Mouse (Mus musculus) intestine, embryonic 15.5 days (tissue): Measurements from ENCODE around the gene Slc45a3. TPM values are rescaled to one million over a fixed set of nuclear protein-coding genes. Genes with fewer than 3 reads are reported as not detected.

Source experiments
- ATAC-seq: fragments of 200-750 bp; cut with Nextera tagmentation; 2 replicates; pipeline ENCODE4 v1.8.0; 2017; ENCODE audit warnings: moderate TSS enrichment, moderate library complexity
- H3K27ac ChIP-seq: fragments of 300-500 bp; sonication (generic); 2 replicates; pipeline ENCODE4 v1.5.1; 2015; ENCODE audit warnings: mild to moderate bottlenecking, inconsistent platforms
- H3K27me3 ChIP-seq: fragments of 300-500 bp; sonication (generic); replicated peaks from 2 replicates; pipeline ENCODE4 v1.6.1; 2015; ENCODE audit warnings: inconsistent platforms
- H3K36me3 ChIP-seq: fragments of 300-500 bp; sonication (generic); 2 replicates; pipeline ENCODE4 v1.6.1; 2015; ENCODE audit warnings: inconsistent platforms
- H3K4me1 ChIP-seq: fragments of 300-500 bp; sonication (generic); replicated peaks from 2 replicates; pipeline ENCODE4 v1.6.1; 2015; ENCODE audit warnings: inconsistent platforms
- H3K4me2 ChIP-seq: fragments of 300-500 bp; sonication (generic); replicated peaks from 2 replicates; pipeline ENCODE4 v1.6.1; 2015; ENCODE audit warnings: mild to moderate bottlenecking, inconsistent platforms
- H3K4me3 ChIP-seq: fragments of 300-500 bp; sonication (generic); replicated peaks from 2 replicates; pipeline ENCODE4 v1.5.1; 2015; ENCODE audit warnings: inconsistent platforms
- H3K9ac ChIP-seq: fragments of 300-500 bp; sonication (generic); 2 replicates; pipeline ENCODE4 v1.6.1; 2015; ENCODE audit warnings: inconsistent platforms
- H3K9me3 ChIP-seq: fragments of 300-500 bp; sonication (generic); 2 replicates; pipeline ENCODE4 v1.6.1; 2016; ENCODE audit warnings: inconsistent platforms
- WGBS: fragments of 180-500 bp; shearing (Covaris S2); methylation state at CpG from one replicate; pipeline ENCODE4 v1.1.7; 2015; 5-methylcytosine and 5-hydroxymethylcytosine counted together
- polyA plus RNA-seq: library from polyadenylated mRNA; unstranded; fragments of >200 nt; fragmentation: Nextera tagmentation; extraction: Ambion mirVana; gene quantifications from 2 replicates; pipeline ENCODE4 v1.2.1, GENCODE M21; 2015

The Slc45a3 gene
- polyA plus RNA-seq, 1 experiment from 2014 or later, result 2.8 TPM

GRCm38 (mm10) chr1:131946462-131947215 is 16.1 kb upstream of the Slc45a3 start:
- Histone ChIP-seq H3K36me3 (no peaks in the 10 kb centered on the region), H3K9ac (no peak overlapping the region), H3K27me3 (no peaks in the 10 kb centered on the region), H3K4me3 (no peak overlapping the region), H3K27ac (peak overlapping the region; percentile 22; the same call in 1 of the 2 replicates), H3K9me3 (no peaks in the 10 kb centered on the region), H3K4me1 (no peaks in the 10 kb centered on the region), H3K4me2 (no peak overlapping the region)
- 80% methylated on average over 11 of the region's 11 CpGs for WGBS
- no peak for ATAC-seq

DNA sequence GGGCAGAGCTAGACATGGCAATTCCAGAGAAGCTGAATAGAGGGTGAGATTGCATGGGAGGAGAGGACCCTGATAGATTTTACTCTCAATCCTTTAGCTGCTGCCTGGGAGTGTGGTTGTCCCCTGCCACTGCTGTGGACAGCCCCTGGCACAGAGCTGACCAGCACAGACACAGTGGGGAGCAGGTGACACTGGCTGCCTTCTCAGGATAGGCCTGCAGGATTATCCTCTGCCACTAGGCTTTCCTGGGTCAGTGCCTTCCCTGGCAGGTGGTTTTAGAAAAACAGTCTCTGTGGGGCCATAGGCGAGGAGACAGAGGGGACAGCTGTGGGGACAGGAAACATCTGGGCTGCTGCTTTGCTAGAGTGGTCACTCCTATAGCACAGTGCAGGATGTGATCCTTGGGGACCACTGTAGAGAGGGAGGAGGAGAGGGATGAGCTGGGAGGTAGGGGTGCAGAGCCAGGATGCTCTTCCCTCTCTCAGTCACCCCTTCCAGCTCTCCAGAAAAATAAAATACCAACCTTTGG is 14.7 kb upstream of the Slc45a3 start:
- ATAC-seq, result no peak
- H3K9me3 ChIP-seq, result no peaks in the 10 kb centered on the region
- no peak overlapping the region for H3K4me2 ChIP-seq
- WGBS, result 47% methylated on average over 1 of the region's 1 CpGs
- H3K4me1 ChIP-seq, result no peaks in the 10 kb centered on the region
- H3K27ac ChIP-seq, result no peak overlapping the region
- no peaks in the 10 kb centered on the region for H3K27me3 ChIP-seq
- H3K9ac ChIP-seq, result no peak overlapping the region
- no peaks in the 10 kb centered on the region for H3K36me3 ChIP-seq
- no peak overlapping the region for H3K4me3 ChIP-seq

- no peak for ATAC-seq
- Histone ChIP-seq H3K27ac (no peak overlapping the region), H3K27me3 (peaks cover 2% of the 10 kb centered on the region; the same call in 1 of the 2 replicates), H3K9ac (no peak overlapping the region), H3K36me3 (no peaks in the 10 kb centered on the region), H3K9me3 (no peaks in the 10 kb centered on the region), H3K4me1 (no peaks in the 10 kb centered on the region), H3K4me2 (no peak overlapping the region), H3K4me3 (no peak overlapping the region)
- WGBS, result 82% methylated on average over 12 of the region's 12 CpGs
These were observed 8.4 kb upstream of the Slc45a3 start for GRCm38 (mm10) chr1:131954242-131954865.

- no peak overlapping the region for H3K4me2 ChIP-seq
- no peak overlapping the region for H3K4me3 ChIP-seq
- no peaks in the 10 kb centered on the region for H3K9me3 ChIP-seq
- H3K9ac ChIP-seq, result no peak overlapping the region
- H3K27me3 ChIP-seq, result peaks cover 4% of the 10 kb centered on the region
- WGBS, result 18% methylated on average over 3 of the region's 3 CpGs
- peak; percentile 66 for ATAC-seq
- no peaks in the 10 kb centered on the region for H3K4me1 ChIP-seq
- H3K36me3 ChIP-seq, result no peaks in the 10 kb centered on the region
- H3K27ac ChIP-seq, result no peak overlapping the region
These were observed 7.5 kb upstream of the Slc45a3 start for GRCm38 (mm10) chr1:131955131-131955757.

DNA sequence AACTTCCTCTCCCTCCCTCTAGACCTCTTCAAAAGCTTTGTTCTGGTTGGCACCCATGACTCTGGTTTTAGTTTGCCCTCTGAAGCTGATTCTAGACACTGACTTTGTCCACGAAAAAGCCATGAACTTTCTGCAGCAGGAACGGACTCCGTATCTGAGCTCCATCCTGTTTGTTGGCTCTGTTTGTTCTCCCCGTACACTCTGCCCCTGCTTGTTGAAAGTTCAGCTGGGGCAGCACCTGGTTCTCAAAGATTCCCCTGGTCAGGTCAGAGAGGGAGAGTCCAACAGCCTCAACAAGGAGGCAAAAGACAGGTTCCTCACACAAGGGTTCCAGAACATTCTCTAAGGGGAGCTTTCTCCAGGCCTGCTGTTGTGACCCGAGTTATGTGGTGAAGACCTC is 5.4 kb upstream of the Slc45a3 start:
- H3K27me3 ChIP-seq, result peaks cover 15% of the 10 kb centered on the region
- no peaks in the 10 kb centered on the region for H3K36me3 ChIP-seq
- H3K4me3 ChIP-seq, result no peak overlapping the region
- WGBS, result 61% methylated on average over 5 of the region's 5 CpGs
- H3K4me1 ChIP-seq, result 0 out of 2 replicates have a peak, but pooled peaks cover 3% of the 10 kb centered on the region
- H3K27ac ChIP-seq, result no peak overlapping the region
- ATAC-seq, result no peak
- no peak overlapping the region for H3K4me2 ChIP-seq
- no peak overlapping the region for H3K9ac ChIP-seq
- no peaks in the 10 kb centered on the region for H3K9me3 ChIP-seq

GRCm38 (mm10) chr1:131961004-131961403 is 1.8 kb upstream of the Slc45a3 start:
- Histone ChIP-seq H3K27ac (no peak overlapping the region), H3K4me1 (peaks cover 14% of the 10 kb centered on the region), H3K27me3 (peaks cover 36% of the 10 kb centered on the region), H3K36me3 (no peaks in the 10 kb centered on the region), H3K4me3 (no peak overlapping the region), H3K9me3 (no peaks in the 10 kb centered on the region), H3K9ac (no peak overlapping the region), H3K4me2 (no peak overlapping the region)
- ATAC-seq, result no peak
- WGBS, result 64% methylated on average over 2 of the region's 2 CpGs

DNA sequence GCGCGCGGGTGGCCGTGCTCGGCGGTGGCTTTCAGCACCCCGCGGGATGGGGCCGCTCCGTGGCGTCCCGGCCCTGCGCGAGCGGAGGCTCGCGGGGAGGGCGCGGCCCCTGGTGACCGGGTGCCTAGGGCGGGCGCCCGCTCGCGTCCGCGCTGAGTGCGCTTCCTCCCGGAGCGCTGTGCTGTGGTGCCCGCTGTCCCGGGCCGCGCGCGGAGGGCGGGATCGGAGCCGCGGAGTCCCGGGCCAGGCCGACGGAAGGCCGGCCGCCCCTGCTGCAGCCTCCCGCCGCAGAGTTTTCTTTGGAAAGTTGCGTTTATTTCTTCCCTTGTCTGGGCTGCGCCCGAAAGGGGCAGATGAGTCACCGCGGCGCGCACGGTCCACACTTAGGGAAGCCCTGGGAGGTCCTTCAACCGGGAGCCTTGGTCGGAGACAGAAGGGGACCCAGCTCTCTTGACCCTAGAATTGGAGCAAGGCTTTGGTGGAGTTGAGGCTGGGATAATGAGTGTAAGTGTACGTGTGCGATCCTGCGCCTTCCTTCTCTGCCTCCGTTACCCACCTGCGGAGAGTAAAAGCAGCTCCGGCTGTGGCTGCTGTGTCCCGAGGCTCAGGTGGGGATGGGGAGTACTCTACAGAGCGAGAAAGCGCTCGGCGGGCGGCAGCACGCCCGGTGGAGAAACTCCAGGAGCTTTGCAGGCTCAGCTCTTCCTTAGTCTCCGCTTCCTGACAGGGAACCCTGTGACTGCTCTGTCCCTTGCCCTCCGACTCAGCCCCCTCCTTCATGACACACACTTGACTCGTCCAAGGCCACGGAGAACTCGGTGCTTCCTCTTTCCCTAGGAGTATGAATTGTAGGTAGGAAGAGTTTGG is 551 bp downstream of the Slc45a3 start:
- no peak overlapping the region for H3K27ac ChIP-seq
- H3K9ac ChIP-seq, result peak overlapping the region; percentile 54
- peaks cover 14% of the 10 kb centered on the region for H3K4me1 ChIP-seq
- peak; percentile 83 for ATAC-seq
- H3K4me3 ChIP-seq, result peak overlapping the region; percentile 76
- under 1% methylated on average over 70 of the region's 76 CpGs for WGBS
- peaks cover 34% of the 10 kb centered on the region for H3K27me3 ChIP-seq
- no peaks in the 10 kb centered on the region for H3K9me3 ChIP-seq
- no peaks in the 10 kb centered on the region for H3K36me3 ChIP-seq
- H3K4me2 ChIP-seq, result peak overlapping the region; percentile 100

DNA sequence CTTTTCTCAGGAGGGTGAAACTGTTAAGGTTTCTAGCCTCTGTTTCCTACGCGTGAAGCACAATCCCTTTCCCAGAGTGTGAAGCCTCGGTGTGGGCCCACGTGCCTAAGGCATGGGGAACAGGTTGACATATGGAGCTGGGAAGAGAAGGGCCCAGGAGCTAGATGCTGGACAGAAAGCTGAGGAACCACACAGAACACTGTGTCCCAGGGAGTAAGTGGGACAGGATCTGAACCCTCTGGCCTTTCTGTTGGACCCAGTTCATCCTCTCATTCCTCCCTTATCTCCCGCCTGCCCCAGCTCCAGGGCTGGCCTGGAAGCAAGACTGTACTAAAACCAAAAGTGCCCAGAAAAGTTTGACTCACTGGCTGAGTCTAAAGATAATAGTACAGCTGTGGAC is 1.3 kb downstream of the Slc45a3 start:
- H3K4me1 ChIP-seq, result peaks cover 14% of the 10 kb centered on the region
- no peak overlapping the region for H3K9ac ChIP-seq
- no peaks in the 10 kb centered on the region for H3K9me3 ChIP-seq
- no peak for ATAC-seq
- WGBS, result 55% methylated on average over 5 of the region's 5 CpGs
- no peak overlapping the region for H3K4me3 ChIP-seq
- H3K27me3 ChIP-seq, result peaks cover 34% of the 10 kb centered on the region
- H3K27ac ChIP-seq, result no peak overlapping the region
- H3K4me2 ChIP-seq, result peak overlapping the region; percentile 100
- no peaks in the 10 kb centered on the region for H3K36me3 ChIP-seq

- no peak overlapping the region for H3K9ac ChIP-seq
- no peak overlapping the region for H3K27ac ChIP-seq
- H3K27me3 ChIP-seq, result peaks cover 34% of the 10 kb centered on the region
- no peak overlapping the region for H3K4me3 ChIP-seq
- no peak overlapping the region for H3K4me2 ChIP-seq
- no peaks in the 10 kb centered on the region for H3K36me3 ChIP-seq
- no peak for ATAC-seq
- H3K4me1 ChIP-seq, result peaks cover 14% of the 10 kb centered on the region
- WGBS, result 85% methylated on average over 7 of the region's 7 CpGs
- no peaks in the 10 kb centered on the region for H3K9me3 ChIP-seq
These were observed 1.8 kb downstream of the Slc45a3 start for GRCm38 (mm10) chr1:131964580-131964979.

GRCm38 (mm10) chr1:131965818-131966217 is 3.1 kb downstream of the Slc45a3 start:
- Histone ChIP-seq H3K9ac (no peak overlapping the region), H3K9me3 (no peaks in the 10 kb centered on the region), H3K4me2 (no peak overlapping the region), H3K36me3 (no peaks in the 10 kb centered on the region), H3K4me1 (peaks cover 21% of the 10 kb centered on the region), H3K4me3 (no peak overlapping the region), H3K27ac (no peak overlapping the region), H3K27me3 (peaks cover 29% of the 10 kb centered on the region)
- WGBS, result 49% methylated on average over 5 of the region's 5 CpGs
- ATAC-seq, result no peak

- no peak overlapping the region for H3K4me3 ChIP-seq
- no peak overlapping the region for H3K27ac ChIP-seq
- no peak overlapping the region for H3K4me2 ChIP-seq
- 74% methylated on average over 7 of the region's 7 CpGs for WGBS
- no peaks in the 10 kb centered on the region for H3K9me3 ChIP-seq
- no peaks in the 10 kb centered on the region for H3K36me3 ChIP-seq
- no peak overlapping the region for H3K9ac ChIP-seq
- H3K4me1 ChIP-seq, result peaks cover 28% of the 10 kb centered on the region
- H3K27me3 ChIP-seq, result peaks cover 22% of the 10 kb centered on the region
- no peak for ATAC-seq
These were observed 4.6 kb downstream of the Slc45a3 start for GRCm38 (mm10) chr1:131967336-131967735.

DNA sequence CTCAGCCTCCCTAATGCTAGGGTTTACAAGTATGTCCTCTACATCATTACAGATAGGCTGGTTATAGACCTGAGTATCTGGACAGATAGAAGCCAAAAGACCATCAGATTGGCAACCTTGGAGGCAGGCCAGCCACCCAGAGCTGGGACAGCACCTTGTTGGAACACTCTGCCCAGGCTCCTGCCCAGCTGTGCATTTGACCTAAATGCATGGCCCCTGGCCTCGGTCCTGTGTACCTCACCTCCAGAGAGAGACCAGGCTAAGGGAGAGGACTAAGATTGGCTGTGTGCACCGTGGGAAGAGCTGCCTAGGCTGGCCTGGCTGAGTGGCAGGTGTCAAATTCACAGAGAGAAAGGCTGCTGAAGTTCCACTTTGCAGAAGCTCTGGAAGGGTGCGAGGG is 5.8 kb downstream of the Slc45a3 start:
- no peak overlapping the region for H3K9ac ChIP-seq
- H3K4me1 ChIP-seq, result peaks cover 31% of the 10 kb centered on the region
- ATAC-seq, result no peak
- H3K4me3 ChIP-seq, result no peak overlapping the region
- no peak overlapping the region for H3K4me2 ChIP-seq
- WGBS, result 48% methylated on average over 3 of the region's 3 CpGs
- H3K9me3 ChIP-seq, result no peaks in the 10 kb centered on the region
- H3K36me3 ChIP-seq, result no peaks in the 10 kb centered on the region
- H3K27me3 ChIP-seq, result peaks cover 15% of the 10 kb centered on the region
- no peak overlapping the region for H3K27ac ChIP-seq
